Mouse (Mus musculus) liver, embryonic 16.5 days (tissue): ENCODE data around the gene C130026I21Rik. TPM values are rescaled to one million over a fixed set of nuclear protein-coding genes. Genes with fewer than 3 reads are reported as not detected.
"Not testable (repeated sequence)": the region's sequence is repeated elsewhere in the genome, so short reads cannot be mapped to it uniquely, and the experiment has no call there.

Source experiments
- ATAC-seq: fragments of 200-750 bp; cut with Nextera tagmentation; 2 replicates; pipeline ENCODE4 v1.8.0; 2017; ENCODE audit warnings: low read depth, mild to moderate bottlenecking, moderate number of reproducible peaks, moderate library complexity
- H3K27ac ChIP-seq: fragments of 300-500 bp; sonication (generic); 2 replicates; pipeline ENCODE4 v1.5.1; 2014; ENCODE audit warnings: mild to moderate bottlenecking, low read length
- H3K27me3 ChIP-seq: fragments of 300-500 bp; sonication (generic); 2 replicates; pipeline ENCODE4 v1.6.1; 2014; ENCODE audit warnings: low read depth, low read length, mixed read lengths; ENCODE audit not compliant: control insufficient read depth, insufficient read depth
- H3K36me3 ChIP-seq: fragments of 300-500 bp; sonication (generic); 2 replicates; pipeline ENCODE4 v1.6.1; 2014; ENCODE audit warnings: mild to moderate bottlenecking; ENCODE audit not compliant: control insufficient read depth, insufficient read depth
- H3K4me1 ChIP-seq: fragments of 300-500 bp; sonication (generic); 2 replicates; pipeline ENCODE4 v1.6.1; 2014; ENCODE audit warnings: low read depth, low read length, mixed read lengths; ENCODE audit not compliant: control insufficient read depth
- H3K4me2 ChIP-seq: fragments of 300-500 bp; sonication (generic); 2 replicates; pipeline ENCODE4 v1.6.1; 2014; ENCODE audit warnings: low read depth, low read length, mixed read lengths
- H3K4me3 ChIP-seq: fragments of 300-500 bp; sonication (generic); 2 replicates; pipeline ENCODE4 v1.5.1; 2014; ENCODE audit warnings: low read depth, mild to moderate bottlenecking, low read length
- H3K9ac ChIP-seq: fragments of 300-500 bp; sonication (generic); 2 replicates; pipeline ENCODE4 v1.6.1; 2014; ENCODE audit warnings: low read depth, low read length
- H3K9me3 ChIP-seq: fragments of 300-500 bp; sonication (generic); replicated peaks from 2 replicates; pipeline ENCODE4 v1.6.1; 2016; ENCODE audit warnings: low read length; ENCODE audit not compliant: control insufficient read depth
- WGBS: fragments of 180-500 bp; shearing (Covaris S2); extraction: QIAGEN DNeasy Blood & Tissue Kit; methylation state at CpG from one replicate; pipeline ENCODE4 v1.1.7; 2014; ENCODE audit not compliant: insufficient replicate concordance; 5-methylcytosine and 5-hydroxymethylcytosine counted together
- polyA plus RNA-seq: library from polyadenylated mRNA; unstranded; fragments of >200 nt; fragmentation: Nextera tagmentation; extraction: Ambion mirVana; gene quantifications from 2 replicates; pipeline ENCODE4 v1.2.1, GENCODE M21; 2015

C130026I21Rik gene
- polyA plus RNA-seq, 1 experiment from 2014 or later, result 0.27 TPM

GRCm38 (mm10) chr1:85244941-85245340 lies 25.4 kb downstream of the C130026I21Rik start:
- not testable (repeated sequence) for H3K27ac ChIP-seq, H3K9me3 ChIP-seq, ATAC-seq, H3K4me3 ChIP-seq, H3K4me2 ChIP-seq, H3K9ac ChIP-seq, H3K27me3 ChIP-seq, H3K4me1 ChIP-seq, H3K36me3 ChIP-seq
- WGBS, result 43% methylated on average over 3 of the region's 4 CpGs

GRCm38 (mm10) chr1:85243023-85243422 lies 27.3 kb downstream of the C130026I21Rik start:
- not testable (repeated sequence) for H3K9me3 ChIP-seq
- 41% methylated on average over 2 of the region's 2 CpGs for WGBS

GRCm38 (mm10) chr1:85239018-85239775 lies 31.2 kb downstream of the C130026I21Rik start:
- H3K4me1 ChIP-seq, H3K9ac ChIP-seq, H3K4me2 ChIP-seq, H3K36me3 ChIP-seq, H3K27me3 ChIP-seq, H3K9me3 ChIP-seq, H3K4me3 ChIP-seq, H3K27ac ChIP-seq, ATAC-seq: not testable (repeated sequence)
- WGBS, result 61% methylated on average over 4 of the region's 4 CpGs

More at GRCm38 (mm10) chr1:85243023-85243422, 27.3 kb downstream of the C130026I21Rik start:
- not testable (repeated sequence) for H3K4me1 ChIP-seq, ATAC-seq, H3K4me2 ChIP-seq, H3K9ac ChIP-seq, H3K4me3 ChIP-seq, H3K36me3 ChIP-seq, H3K27me3 ChIP-seq, H3K27ac ChIP-seq

GRCm38 (mm10) chr1:85206531-85206930 lies 63.8 kb downstream of the C130026I21Rik start:
- H3K4me3 ChIP-seq, H3K27me3 ChIP-seq, ATAC-seq, H3K9me3 ChIP-seq, H3K27ac ChIP-seq, H3K4me2 ChIP-seq, H3K4me1 ChIP-seq, H3K9ac ChIP-seq, H3K36me3 ChIP-seq: not testable (repeated sequence)
- 16% methylated on average over 1 of the region's 2 CpGs for WGBS

- not testable (repeated sequence) for H3K9me3 ChIP-seq, H3K4me3 ChIP-seq, H3K9ac ChIP-seq, H3K4me1 ChIP-seq, H3K4me2 ChIP-seq, H3K36me3 ChIP-seq, H3K27ac ChIP-seq, ATAC-seq, H3K27me3 ChIP-seq
- WGBS, result 58% methylated on average over 3 of the region's 4 CpGs
These were observed 70.8 kb downstream of the C130026I21Rik start for GRCm38 (mm10) chr1:85199523-85199922.

GRCm38 (mm10) chr1:85198647-85199350 lies 71.6 kb downstream of the C130026I21Rik start:
- H3K9me3 ChIP-seq, H3K4me3 ChIP-seq, H3K4me1 ChIP-seq, H3K36me3 ChIP-seq, H3K27me3 ChIP-seq, ATAC-seq, H3K9ac ChIP-seq, H3K4me2 ChIP-seq, H3K27ac ChIP-seq: not testable (repeated sequence)

GRCm38 (mm10) chr1:85196732-85197131 lies 73.6 kb downstream of the C130026I21Rik start:
- 39% methylated on average over 4 of the region's 4 CpGs for WGBS
- not testable (repeated sequence) for ATAC-seq, H3K4me3 ChIP-seq, H3K4me2 ChIP-seq, H3K9me3 ChIP-seq, H3K9ac ChIP-seq, H3K27me3 ChIP-seq, H3K36me3 ChIP-seq, H3K27ac ChIP-seq, H3K4me1 ChIP-seq

- not testable (repeated sequence) for H3K9ac ChIP-seq, H3K27me3 ChIP-seq, H3K4me2 ChIP-seq, H3K9me3 ChIP-seq, ATAC-seq, H3K4me3 ChIP-seq, H3K4me1 ChIP-seq, H3K27ac ChIP-seq, H3K36me3 ChIP-seq
- WGBS, result 58% methylated on average over 5 of the region's 5 CpGs
These were observed 76.6 kb downstream of the C130026I21Rik start for GRCm38 (mm10) chr1:85193761-85194160.

- H3K36me3 ChIP-seq, H3K4me1 ChIP-seq, ATAC-seq, H3K9ac ChIP-seq, H3K9me3 ChIP-seq, H3K4me2 ChIP-seq, H3K4me3 ChIP-seq, H3K27ac ChIP-seq, H3K27me3 ChIP-seq: not testable (repeated sequence)
- WGBS, result 51% methylated on average over 1 of the region's 3 CpGs
These were observed 88.4 kb downstream of the C130026I21Rik start for GRCm38 (mm10) chr1:85181981-85182380.
